Mouse (Mus musculus) layer of hippocampus, adult 8-10 months (tissue): ENCODE measurements around the gene Fam129c. TPM values are rescaled to one million over a fixed set of nuclear protein-coding genes. Genes with fewer than 3 reads are reported as not detected.

Experiments
- DNase-seq, 2 experiments: peaks; one replicate each; pipeline ENCODE4 v3.0.0; 2022; ENCODE audit warnings: low spot score in 2 of 2
- total RNA-seq, 4 experiments: library from RNA; stranded (reverse); gene quantifications; 2 replicates each; pipeline ENCODE4 v1.2.4; 2022

Gene Fam129c
- total RNA-seq, 4 experiments from 2014 or later, result 2.0 to 4.6 (median 3.5) TPM

DNA sequence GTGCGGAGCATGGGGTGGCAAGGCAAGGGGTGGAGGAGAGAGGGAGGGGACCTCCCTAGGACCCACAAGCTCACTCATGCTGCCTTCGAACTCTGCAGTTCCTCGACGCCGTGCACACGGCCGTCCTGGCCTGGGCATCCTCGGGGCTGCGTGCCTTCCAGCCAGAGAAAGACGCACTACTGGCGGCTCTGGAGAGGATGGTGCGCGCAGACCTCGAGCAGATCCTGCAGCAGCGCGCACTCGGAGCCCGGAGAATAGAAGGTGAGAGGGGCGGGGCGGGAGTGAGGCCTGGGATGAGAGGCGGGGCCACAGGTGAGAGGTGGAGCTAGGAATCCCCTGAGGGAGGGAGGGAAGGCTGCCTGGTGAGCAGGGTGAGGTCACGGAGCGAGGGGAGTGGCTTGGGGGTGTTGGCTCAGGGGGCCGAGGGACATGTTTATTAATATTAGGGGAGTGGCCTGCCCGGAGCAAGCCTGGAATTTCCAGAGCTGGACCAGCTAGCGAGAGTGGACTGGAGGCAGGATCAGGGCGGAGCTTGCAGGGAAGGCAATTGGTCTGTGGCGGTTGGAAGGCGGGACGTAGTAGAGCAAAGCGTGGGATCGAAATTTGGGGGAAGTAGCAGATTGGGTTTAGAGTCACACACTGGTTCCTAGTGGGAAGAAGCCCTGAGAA lies 5.4 kb downstream of the Fam129c start:
- DNase-seq, result peak in 1 of 2 experiments; percentile 53

DNA sequence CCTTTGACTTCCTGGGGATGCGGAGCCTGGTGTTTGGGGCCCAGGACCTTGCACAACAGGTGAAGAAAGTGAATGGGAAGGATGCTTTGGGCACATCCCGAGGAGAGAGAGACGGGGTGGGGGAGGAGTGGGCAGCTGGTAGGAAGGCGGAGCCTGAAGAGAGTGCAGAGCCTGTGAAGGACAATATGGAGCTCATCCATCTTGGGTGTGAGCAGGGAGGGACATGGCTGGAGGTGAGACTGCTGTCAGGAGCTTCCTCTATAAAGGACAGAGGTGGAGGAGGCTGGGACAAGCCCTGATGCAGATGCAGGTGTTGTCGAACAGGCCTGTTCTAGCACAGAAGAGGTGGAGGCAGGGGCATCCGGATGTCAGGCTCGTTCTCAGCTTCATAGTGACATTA lies 6.6 kb downstream of the Fam129c start:
- no peak for DNase-seq

DNA sequence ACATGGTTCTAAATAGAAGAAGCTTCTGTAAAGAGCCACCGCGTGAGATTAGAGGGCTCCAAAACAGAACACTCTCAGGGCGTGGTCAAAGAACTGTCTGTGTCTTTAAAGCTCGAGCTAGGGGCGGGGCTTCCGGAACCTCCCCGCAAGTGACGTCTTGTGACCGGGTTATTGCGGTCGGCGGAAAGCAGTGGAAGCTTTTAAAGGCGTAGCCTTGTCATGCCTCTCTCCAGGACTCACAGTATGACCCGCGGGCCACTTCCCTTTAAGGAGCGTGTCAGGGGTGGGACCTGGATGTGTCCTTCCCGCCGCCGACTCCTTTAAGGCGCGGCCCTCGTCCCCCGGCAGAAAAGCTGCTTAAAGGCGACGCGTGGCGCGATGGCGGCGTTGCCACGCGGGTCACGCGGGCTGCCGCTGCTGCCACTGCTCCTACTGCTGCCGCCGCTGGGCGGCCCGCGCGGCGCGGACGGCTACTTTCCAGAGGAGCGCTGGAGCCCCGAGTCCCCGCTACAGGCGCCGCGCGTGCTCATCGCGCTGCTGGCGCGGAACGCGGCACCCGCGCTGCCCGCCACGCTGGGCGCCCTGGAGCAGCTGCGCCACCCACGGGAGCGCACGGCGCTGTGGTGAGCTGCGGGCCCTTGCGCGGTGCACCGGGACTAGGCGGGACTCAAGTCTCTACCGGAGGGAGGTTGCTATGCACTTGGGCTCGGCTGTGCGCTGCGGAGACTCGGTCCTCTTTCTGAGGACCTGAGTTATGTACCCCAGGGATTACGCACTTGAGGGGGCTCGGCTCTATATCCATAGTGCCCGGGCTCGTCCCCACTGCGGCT lies 13.6 kb downstream of the Fam129c start, which contains the start of gene Colgalt1:
Gene Colgalt1 (plus strand): TSS at position 177 of the 830 bp plus-strand sequence.
- DNase-seq, result peak; percentile 97 to 99

DNA sequence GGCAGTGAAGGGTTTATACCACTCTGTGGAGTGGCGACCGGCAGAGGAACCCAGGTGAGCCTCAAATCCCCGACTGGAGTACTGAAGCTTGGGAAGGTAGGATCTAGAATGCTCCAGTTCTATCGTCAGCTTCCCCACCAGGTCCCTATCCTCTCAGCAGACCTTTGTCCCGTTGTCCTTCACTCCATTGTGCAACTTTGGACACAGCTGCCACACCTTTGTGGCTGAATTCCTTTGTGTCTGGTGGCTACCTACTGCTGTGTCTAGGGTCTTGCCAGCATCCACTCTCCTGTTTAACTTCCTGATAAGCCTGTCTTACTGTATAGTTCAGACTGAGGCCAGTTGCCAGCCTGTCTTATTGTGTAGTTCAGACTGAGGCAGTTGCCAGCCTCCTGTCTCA lies 14.7 kb downstream of the Fam129c start:
- no peak for DNase-seq

DNA sequence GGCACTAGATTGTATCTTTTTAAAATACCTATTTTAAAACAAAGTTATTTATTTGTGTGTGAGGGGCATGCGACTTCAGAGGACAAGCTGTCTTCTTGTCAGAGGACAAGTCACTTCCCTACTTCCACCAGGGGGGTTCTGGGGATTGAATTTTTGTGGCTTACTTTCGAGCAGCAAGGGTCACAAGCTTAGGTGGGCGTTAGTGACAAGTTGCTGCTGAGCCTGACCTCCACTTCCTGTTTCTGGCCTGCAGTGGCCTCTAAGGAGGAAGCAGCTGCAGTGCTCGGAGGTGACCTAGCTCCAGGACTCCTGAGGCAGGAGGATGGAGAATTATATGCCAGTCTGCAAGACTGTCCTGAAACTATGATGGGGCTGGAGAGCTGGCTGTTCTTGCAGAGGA lies 16.0 kb downstream of the Fam129c start:
- DNase-seq, result no peak

DNA sequence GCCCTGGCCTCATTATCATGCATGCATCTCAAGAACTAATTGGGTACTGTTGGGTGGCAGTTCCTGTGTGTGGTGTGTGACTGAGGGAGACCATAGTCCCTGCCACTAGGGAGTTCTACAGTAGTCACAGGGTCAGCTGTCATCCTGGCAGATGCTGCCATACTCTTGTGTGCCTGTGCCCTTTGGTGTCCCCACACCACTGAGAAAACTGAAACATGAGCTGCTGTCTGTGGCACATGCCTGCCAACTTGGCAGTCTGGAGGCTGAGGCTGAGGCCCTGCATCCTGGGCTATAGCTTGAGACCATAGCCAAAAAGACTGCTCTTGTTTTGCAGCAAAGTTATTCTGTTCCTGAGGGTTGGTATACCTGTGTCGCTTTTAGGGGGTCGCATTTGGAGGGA lies 22.3 kb downstream of the Fam129c start:
- no peak for DNase-seq

DNA sequence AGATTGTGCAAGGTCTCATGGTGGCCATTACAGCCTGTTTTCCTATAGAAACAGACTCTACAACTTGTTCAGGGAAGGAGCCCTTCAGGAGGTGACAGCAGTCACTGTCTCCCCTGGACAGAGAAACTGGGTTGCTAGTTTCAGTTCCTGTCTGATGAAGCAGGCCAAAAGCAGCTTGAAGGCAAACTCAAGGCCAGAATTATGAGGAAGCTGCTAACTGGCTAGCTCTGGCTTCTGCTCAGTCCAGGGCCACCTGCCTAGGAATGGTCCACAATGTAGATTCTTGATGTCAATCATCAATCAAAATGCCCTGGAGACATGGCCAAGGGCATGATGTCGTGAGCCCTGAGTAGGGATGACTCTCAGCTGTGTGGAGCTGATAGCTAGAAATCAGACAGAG lies 27.6 kb downstream of the Fam129c start:
- DNase-seq, result no peak

DNA sequence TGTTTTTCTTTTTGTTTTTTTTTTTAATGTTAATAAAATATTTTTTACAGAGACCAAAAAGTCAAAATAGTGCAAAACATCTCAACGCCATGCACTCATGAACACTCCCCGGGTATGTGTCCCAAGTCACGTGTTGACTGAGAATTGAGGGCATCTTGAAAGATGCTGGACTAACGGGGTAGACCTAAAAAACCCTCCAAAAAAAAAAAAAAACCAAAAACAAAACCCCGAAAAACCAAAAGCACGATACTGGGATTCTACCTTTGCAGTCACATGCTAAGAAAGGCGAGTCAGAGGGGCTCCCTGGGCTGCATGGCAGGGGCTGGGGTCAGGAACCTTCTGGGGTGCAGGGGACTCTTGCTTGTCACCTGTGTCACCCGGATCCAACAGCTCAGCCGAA lies 29.3 kb downstream of the Fam129c start:
- no peak for DNase-seq

DNA sequence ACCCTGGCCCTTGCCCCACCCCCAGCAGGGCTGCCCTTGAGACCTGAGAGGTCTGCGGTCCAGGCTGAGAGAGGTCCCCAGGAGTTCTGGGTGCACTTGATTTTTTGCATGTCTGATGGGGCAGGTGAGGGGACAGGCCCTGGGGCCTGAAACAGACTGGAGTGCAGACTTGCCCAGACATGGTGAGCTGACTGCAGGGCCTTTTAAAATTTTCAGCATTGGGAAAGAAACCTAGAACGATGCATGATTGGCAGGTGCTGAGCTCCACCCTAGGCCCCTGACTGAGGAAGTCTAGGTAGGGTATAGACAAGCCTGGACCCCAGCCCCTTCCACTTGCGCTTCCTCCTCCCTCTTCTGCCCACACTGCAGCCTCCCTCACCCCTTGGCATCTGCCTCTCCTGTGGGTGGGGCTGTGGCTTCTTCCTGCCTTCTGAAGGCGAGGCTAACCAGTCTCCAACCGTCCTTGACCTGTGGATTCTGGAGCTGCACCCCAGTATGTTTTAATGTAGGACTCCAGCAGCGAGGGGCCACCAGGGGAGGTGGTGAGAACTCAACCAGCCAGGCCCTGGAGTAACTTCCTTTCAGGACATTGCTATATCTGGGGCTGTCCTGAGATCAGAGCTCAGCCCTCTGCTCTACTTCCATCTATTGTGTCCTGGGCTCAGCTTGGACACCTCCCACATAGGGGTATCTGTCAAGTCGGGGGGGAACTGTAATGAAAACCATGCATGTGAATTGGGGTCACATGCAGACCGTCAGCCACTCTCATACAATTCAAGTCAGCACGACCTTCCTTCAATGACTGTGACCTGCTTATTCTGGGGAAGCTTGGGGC lies 30.0 kb downstream of the Fam129c start:
- DNase-seq, result no peak

DNA sequence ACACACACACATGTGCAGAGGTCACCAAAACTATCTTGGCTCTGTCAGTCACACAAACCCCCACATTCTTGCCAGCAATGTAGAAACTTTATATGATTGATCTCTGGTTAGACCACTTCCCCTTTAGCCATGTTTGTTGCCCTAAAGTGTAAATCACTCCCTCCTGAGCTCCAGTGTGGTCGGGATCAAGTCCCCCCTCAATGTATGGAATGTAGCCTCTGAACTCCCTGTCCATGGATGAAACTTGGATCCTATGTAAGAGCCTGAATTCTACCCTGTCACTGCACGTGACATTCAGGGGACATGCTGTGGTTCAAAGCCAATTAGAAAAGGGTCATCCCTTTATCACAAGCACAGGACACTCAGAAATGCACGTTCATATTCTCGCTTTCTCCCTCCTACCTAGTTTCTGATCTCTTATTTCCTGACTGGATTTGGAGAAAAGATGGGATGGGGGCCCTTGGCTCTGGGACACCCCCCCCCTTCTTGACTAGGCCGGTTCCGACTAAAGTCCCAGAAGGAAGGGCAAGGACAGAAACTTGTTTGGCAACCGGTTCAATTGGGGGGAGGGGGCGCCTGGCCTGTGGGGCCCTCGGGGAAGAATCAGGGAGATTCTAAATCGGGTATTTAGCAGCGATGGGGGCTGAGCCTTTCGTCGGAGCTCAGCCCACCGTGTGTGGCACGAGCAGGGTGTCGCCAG lies 31.1 kb downstream of the Fam129c start:
- no peak for DNase-seq

DNA sequence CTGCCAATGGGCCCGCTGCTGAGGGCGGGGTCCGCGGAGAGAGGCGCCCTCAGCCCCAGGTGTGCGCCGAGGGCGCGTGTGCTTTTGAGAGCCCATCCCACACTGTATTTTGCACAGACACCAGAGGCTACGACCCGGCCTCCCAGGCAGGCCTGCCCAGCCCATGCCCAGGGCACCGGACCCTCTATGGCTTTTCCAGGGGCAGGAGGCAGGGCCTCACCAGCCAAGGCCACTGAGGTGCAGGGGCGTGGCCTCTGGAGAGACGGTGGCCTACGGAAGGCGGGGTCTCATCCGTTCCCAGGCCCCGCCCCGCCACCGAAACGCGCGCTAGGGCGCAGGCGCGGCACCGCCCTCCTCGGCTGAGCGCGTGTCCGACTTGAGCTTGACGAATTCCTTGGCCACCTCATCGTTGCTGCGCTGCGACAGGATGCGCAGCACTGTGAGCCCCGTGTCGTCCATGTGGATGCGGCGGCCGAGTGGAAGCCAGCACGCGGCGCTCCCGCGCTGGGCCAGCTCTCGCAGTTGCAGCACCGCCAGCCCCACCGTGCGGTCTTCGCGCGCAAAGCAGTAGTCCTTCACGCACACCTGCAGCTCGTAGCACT lies 31.7 kb downstream of the Fam129c start:
- DNase-seq, result peak; percentile 87 to 90

DNA sequence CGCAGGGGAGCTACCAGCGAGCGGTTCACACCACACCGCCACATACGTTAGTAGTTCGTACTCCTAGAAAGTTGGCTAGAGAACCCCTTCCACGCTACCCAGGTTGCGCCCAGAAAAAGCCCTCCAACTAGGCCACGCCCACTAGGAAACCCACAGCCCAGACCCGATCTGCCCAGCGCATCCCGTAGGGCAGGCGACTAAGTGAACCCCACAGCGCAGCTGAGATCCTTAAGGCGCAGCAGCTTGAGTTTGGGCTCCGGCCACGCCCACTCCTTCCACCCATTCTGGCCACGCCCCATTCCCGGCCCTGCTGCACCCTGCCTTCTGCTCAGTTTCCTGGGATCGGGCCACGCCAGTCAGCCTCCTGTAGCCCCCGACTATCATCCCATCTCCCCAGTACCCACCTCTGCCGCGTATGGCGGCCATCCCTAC lies 32.3 kb downstream of the Fam129c start:
- DNase-seq, result no peak

DNA sequence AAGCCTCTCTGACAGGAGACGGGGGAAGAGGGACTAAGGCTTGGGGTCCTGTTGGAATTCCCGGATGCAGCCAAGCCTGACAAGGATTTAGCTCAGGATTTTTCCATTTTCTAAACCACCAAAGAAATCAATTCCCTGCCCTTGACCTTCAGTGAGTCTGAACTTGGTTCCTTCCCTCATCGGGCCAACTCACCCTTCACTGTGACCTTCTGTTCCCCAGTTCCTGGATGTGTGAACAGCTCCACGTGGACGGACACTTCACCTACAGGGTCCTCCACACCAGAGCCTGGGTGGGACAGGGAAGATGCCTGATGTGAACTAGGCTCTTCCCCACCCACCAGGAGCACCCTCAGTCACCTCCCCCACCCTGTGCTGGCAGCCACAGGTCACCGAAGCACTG lies 33.3 kb downstream of the Fam129c start:
- no peak for DNase-seq

DNA sequence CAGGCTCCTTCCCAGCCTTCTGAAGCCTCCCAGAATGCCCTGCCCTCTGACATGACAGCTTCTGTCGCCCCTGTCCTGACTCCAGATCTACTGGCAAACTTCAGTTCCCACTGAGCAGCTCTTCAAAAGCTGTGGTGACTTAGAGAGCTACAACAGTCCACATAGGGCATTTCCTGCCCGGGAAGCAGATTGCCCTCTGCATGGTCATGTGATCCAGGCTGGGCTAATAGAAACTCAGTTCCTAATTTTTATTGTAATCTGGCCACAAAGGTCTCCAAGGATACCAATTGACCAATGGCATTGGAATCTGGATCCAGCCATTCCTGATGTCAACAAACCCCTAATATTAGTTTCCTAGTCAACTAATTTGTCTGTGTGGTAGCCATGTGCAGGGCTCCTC lies 34.4 kb downstream of the Fam129c start:
- no peak for DNase-seq

DNA sequence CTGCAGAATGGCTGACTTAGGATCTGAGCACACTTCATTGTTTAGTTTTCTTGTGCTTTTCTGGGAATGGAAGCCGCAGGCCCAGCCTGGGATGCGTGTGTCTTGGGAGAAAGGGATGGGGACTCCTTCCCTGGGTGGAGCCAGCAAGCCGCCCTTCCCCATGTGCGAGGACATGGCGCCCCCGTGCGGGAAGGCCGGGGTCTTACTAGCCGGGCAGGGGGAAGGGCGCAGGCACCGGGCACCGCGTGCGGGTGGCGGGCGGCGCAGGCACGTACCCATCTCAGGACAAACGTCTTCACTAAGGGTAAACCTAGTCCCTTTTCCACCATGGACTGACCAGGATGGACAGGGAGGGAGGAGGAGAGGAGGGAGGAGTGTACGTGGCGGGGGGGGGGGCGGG lies 35.7 kb downstream of the Fam129c start:
- no peak for DNase-seq

DNA sequence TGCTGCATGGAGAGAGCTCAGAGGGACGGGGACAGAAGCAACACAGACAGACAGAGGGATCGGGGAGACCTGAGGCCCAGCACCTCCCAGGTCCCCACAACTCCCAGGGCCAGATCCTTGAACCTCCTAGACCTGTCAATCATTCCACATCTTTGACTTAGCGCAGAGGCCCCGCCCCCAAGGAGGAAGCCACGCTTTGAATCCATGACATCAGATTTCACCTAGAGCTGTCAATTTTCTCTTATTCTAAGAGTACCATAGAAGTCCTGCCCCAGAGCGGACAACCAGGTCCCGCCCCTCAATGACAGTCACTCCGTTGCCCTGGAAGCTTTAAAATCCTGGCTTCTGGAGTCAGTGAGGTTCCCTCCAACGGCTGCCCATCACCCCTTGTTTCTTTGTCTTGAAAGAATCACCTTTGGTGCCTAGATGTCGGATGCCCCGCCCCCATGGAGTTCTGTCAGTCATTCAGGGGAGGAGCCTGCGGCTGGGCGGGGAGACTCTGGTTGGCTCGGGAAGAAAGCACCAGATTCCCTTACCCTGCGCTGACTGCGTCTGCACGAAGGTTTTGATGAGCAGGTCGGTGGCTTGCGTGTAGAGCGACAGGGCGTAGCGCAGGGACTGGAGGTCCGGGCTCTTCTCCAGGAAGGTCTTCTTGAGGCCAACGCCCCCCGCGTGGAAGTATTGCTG lies 36.7 kb downstream of the Fam129c start:
- no peak for DNase-seq

DNA sequence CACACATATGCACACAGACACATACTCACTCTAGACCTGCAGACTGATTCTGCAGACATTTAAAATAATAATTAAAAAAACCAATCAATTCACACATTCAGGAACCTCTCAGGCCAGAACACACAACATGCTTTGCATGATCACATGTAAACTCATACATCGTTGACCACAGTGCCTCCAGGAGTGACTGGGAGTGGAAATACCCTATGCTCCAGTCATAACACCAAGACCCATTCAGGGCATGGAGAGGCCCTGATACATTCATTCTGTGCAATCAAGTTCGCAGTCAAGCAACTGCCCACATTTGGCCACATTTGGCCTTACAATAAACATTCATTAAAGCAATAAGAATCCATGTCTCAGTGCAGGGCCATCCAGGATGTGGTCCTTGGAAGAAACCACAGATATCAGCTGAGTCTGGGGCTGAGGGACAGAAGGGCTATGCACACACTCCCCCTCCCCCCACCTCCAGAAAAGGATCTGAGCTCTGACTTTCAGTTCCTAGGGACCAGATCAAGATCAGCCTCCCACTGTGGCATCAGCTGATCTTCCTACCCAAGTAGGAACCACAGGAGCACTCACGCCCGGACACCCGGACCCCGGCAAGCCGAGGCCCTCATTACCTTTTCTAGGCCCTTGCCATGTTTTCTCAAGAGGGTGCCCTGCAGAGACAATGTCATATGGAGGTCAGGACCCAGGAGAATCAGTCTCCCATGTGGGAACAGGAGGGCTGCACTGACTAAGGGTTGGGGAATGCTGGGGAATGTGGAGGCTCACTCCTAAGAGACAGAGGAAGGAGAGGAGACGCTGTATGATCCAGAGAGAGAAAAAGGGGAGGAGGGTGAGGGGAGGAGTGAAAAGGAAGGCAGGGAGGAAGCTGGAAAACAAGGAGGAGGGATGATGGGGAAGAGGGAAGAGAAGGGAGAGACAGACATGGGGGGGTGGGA lies 40.0 kb downstream of the Fam129c start:
- no peak for DNase-seq

DNA sequence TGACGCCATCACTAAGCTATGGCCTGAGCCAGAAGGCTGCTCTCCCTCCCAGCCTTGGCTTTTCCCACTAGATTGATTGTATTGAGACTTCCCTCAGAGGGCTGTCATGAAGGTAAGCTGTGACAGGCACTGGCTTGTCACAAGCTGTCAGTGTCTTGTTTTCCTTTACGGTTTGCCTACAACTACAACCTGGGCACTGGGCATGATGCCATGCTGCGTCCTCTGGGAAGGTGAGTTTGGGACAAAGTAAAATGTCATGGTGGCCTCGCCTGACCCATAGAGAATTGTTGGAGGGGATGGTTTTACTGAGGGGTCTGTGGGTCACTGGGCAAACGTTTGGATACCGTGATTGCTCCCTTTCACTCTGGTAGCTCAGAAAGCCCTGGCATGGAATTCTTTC lies 40.9 kb downstream of the Fam129c start:
- no peak for DNase-seq

DNA sequence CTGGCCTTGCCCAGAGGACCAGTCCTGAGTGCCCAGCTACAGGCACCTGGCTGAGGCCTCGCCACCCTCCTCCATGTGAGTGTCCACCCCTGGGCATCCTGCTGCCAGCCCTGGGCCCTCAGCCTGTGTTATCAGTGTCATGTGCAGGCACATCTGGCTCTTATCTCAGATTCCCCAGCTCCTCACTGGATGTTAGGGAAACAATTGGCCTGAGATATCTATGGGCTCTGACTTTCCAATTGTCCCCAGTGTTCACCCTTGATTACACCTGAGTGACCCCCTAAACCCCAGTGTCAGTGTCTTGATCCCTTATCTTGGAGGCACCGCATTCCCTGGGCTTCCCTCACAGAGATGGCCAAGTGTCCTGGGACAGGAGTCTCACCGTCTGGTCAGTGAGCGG lies 41.9 kb downstream of the Fam129c start:
- DNase-seq, result no peak
